Mouse (Mus musculus) CH12.LX (cell line): ENCODE data around the gene Cldn12. TPM values are rescaled to one million over a fixed set of nuclear protein-coding genes. Genes with fewer than 3 reads are reported as not detected.
A peak's percentile ranks its signal among the peaks of the same experiment; 100 is the strongest.

Experiments
- DNase-seq: peaks from one replicate; pipeline ENCODE4 v3.0.0-alpha.2; 2013; ENCODE audit errors: extremely low read depth
- H3K27ac ChIP-seq: 2 replicates; pipeline ENCODE4 v1.5.1; 2012; ENCODE audit warnings: low read depth, mild to moderate bottlenecking, control low read depth, moderate library complexity; ENCODE audit not compliant: insufficient read depth
- H3K27me3 ChIP-seq: replicated peaks from 2 replicates; pipeline ENCODE3; 2012; ENCODE audit warnings: inconsistent platforms
- H3K36me3 ChIP-seq, 2 experiments: replicated peaks in 1 of 2; 2 replicates each; pipeline versions ENCODE3 to v1.6.1; 2012; ENCODE audit warnings: inconsistent platforms in 1 of 2, low read length in 1 of 2, mild to moderate bottlenecking in 1 of 2, mixed read lengths in 1 of 2, moderate library complexity in 1 of 2; ENCODE audit not compliant: control insufficient read depth in 1 of 2, insufficient read depth in 1 of 2
- H3K4me1 ChIP-seq, 2 experiments: 2 replicates each; pipeline ENCODE4 v1.6.1; 2012; ENCODE audit warnings: inconsistent platforms in 1 of 2, moderate library complexity in 1 of 2; ENCODE audit not compliant: insufficient read depth in 2 of 2, control insufficient read depth in 1 of 2
- H3K4me2 ChIP-seq: 2 replicates; pipeline ENCODE4 v1.6.1; 2012; ENCODE audit warnings: low read depth, mild to moderate bottlenecking, control low read depth; ENCODE audit not compliant: poor library complexity, insufficient read depth, severe bottlenecking
- H3K4me3 ChIP-seq, 3 experiments: fragments of 150-350 bp in 1 of 3; sonication (generic) in 1 of 3; replicated peaks in 1 of 3; 2 replicates each; pipeline versions ENCODE3 to v1.5.1; 2011 to 2012; ENCODE audit warnings: low read depth in 2 of 3, low read length in 2 of 3, mild to moderate bottlenecking in 2 of 3, moderate library complexity in 2 of 3, control low read depth in 1 of 3, improper control_type of control experiment in 1 of 3, inconsistent platforms in 1 of 3, mixed read lengths in 1 of 3; ENCODE audit not compliant: poor library complexity in 1 of 3
- H3K79me2 ChIP-seq: replicated peaks from 2 replicates; pipeline ENCODE4 v1.6.1; 2012; ENCODE audit warnings: mild to moderate bottlenecking, moderate library complexity; ENCODE audit not compliant: control insufficient read depth, poor library complexity, insufficient read depth, severe bottlenecking; ENCODE audit errors: extremely low read depth
- H3K9ac ChIP-seq: 2 replicates; pipeline ENCODE4 v1.6.1; 2012; ENCODE audit warnings: low read depth, mild to moderate bottlenecking, control low read depth, moderate library complexity; ENCODE audit not compliant: insufficient read depth
- H3K9me3 ChIP-seq: replicated peaks from 2 replicates; pipeline ENCODE3; 2012; ENCODE audit warnings: low read length, inconsistent platforms, mixed read lengths
- BHLHE40 ChIP-seq: IDR thresholded peaks from 2 replicates; pipeline ENCODE4 v1.6.1; 2011; ENCODE audit warnings: mild to moderate bottlenecking, low read depth, low read length, improper control_type of control experiment
- CHD2 ChIP-seq: IDR thresholded peaks from 2 replicates; pipeline ENCODE4 v1.6.1; 2011; ENCODE audit warnings: low read length, improper control_type of control experiment
- CTCF ChIP-seq, 2 experiments: IDR thresholded peaks in 1 of 2; conservative IDR thresholded peaks in 1 of 2; 2 replicates each; pipeline ENCODE4 v1.5.1; 2011 to 2012; ENCODE audit warnings: low read depth in 2 of 2, low read length in 2 of 2, improper control_type of control experiment in 1 of 2, inconsistent platforms in 1 of 2, mild to moderate bottlenecking in 1 of 2, moderate library complexity in 1 of 2
- EP300 ChIP-seq: IDR thresholded peaks from 2 replicates; pipeline ENCODE4 v1.6.1; 2011; ENCODE audit warnings: low read length, improper control_type of control experiment
- ETS1 ChIP-seq: conservative IDR thresholded peaks from 2 replicates; pipeline ENCODE4 v1.6.1; 2012; ENCODE audit warnings: low read depth, mild to moderate bottlenecking, inconsistent platforms, low read length, improper control_type of control experiment, moderate library complexity
- GABPA ChIP-seq: IDR thresholded peaks from 2 replicates; pipeline ENCODE4 v1.6.1; 2012; ENCODE audit warnings: low read depth, low read length, improper control_type of control experiment, inconsistent platforms; ENCODE audit not compliant: insufficient replicate concordance
- HCFC1 ChIP-seq: IDR thresholded peaks from 2 replicates; pipeline ENCODE4 v1.6.1; 2012; ENCODE audit warnings: low read depth, mild to moderate bottlenecking, inconsistent platforms, low read length, improper control_type of control experiment
- IRF4 ChIP-seq: IDR thresholded peaks from 2 replicates; pipeline ENCODE4 v1.6.1; 2014; ENCODE audit warnings: low read depth, mild to moderate bottlenecking, inconsistent platforms, low read length, improper control_type of control experiment
- JUN ChIP-seq: IDR thresholded peaks from 2 replicates; pipeline ENCODE4 v1.6.1; 2011; ENCODE audit warnings: low read depth, mild to moderate bottlenecking, low read length, improper control_type of control experiment, moderate library complexity; ENCODE audit not compliant: insufficient read depth
- JUND ChIP-seq: conservative IDR thresholded peaks from 2 replicates; pipeline ENCODE4 v1.6.1; 2011; ENCODE audit warnings: low read depth, low read length, improper control_type of control experiment
- KAT2A ChIP-seq: IDR thresholded peaks from 2 replicates; pipeline ENCODE4 v1.6.1; 2012; ENCODE audit warnings: low read length, improper control_type of control experiment, inconsistent platforms; ENCODE audit not compliant: insufficient replicate concordance
- MAFK ChIP-seq: IDR thresholded peaks from 2 replicates; pipeline ENCODE4 v1.6.1; 2011; ENCODE audit warnings: low read length, improper control_type of control experiment; ENCODE audit not compliant: insufficient replicate concordance
- MAX ChIP-seq: IDR thresholded peaks from 2 replicates; pipeline ENCODE4 v1.6.1; 2011; ENCODE audit warnings: low read length, improper control_type of control experiment
- MAZ ChIP-seq: IDR thresholded peaks from 2 replicates; pipeline ENCODE4 v1.6.1; 2012; ENCODE audit warnings: low read depth, mild to moderate bottlenecking, inconsistent platforms, low read length, improper control_type of control experiment, moderate library complexity
- MEF2A ChIP-seq: IDR thresholded peaks from 2 replicates; pipeline ENCODE4 v1.6.1; 2014; ENCODE audit warnings: low read depth, mild to moderate bottlenecking, inconsistent platforms, low read length, improper control_type of control experiment, borderline replicate concordance
- MYC ChIP-seq: IDR thresholded peaks from 2 replicates; pipeline ENCODE4 v1.6.1; 2011; ENCODE audit warnings: low read depth, mild to moderate bottlenecking, improper control_type of control experiment, low read length
- NELFE ChIP-seq: IDR thresholded peaks from 2 replicates; pipeline ENCODE4 v1.6.1; 2011; ENCODE audit warnings: low read depth, low read length, improper control_type of control experiment
- NRF1 ChIP-seq: IDR thresholded peaks from 2 replicates; pipeline ENCODE4 v1.6.1; 2014; ENCODE audit warnings: low read depth, mild to moderate bottlenecking, inconsistent platforms, low read length, improper control_type of control experiment, moderate library complexity
- PAX5 ChIP-seq: IDR thresholded peaks from 2 replicates; pipeline ENCODE4 v1.6.1; 2012; ENCODE audit warnings: low read length, inconsistent platforms, mixed read lengths
- RAD21 ChIP-seq: IDR thresholded peaks from 2 replicates; pipeline ENCODE4 v1.6.1; 2011; ENCODE audit warnings: low read depth, mild to moderate bottlenecking, low read length, improper control_type of control experiment, moderate library complexity
- RCOR1 ChIP-seq: conservative IDR thresholded peaks from 2 replicates; pipeline ENCODE4 v1.6.1; 2012; ENCODE audit warnings: low read depth, mild to moderate bottlenecking, inconsistent platforms, low read length, improper control_type of control experiment
- SIN3A ChIP-seq: IDR thresholded peaks from 2 replicates; pipeline ENCODE4 v1.6.1; 2012; ENCODE audit warnings: low read length, improper control_type of control experiment, inconsistent platforms
- SMC3 ChIP-seq: IDR thresholded peaks from 2 replicates; pipeline ENCODE4 v1.6.1; 2011; ENCODE audit warnings: low read depth, low read length, improper control_type of control experiment
- TBP ChIP-seq: conservative IDR thresholded peaks from 2 replicates; pipeline ENCODE4 v1.6.1; 2011; ENCODE audit warnings: low read depth, low read length, improper control_type of control experiment
- UBTF ChIP-seq: IDR thresholded peaks from 2 replicates; pipeline ENCODE4 v1.6.1; 2012; ENCODE audit warnings: low read depth, mild to moderate bottlenecking, inconsistent platforms, low read length, improper control_type of control experiment, moderate library complexity
- ZKSCAN1 ChIP-seq: IDR thresholded peaks from 2 replicates; pipeline ENCODE4 v1.6.1; 2012; ENCODE audit warnings: low read depth, inconsistent platforms, low read length, improper control_type of control experiment, borderline replicate concordance
- dilution Hi-C: fragments of 300-500 bp; cut with MboI; formaldehyde crosslinking; loops from 2 replicates; pipeline ENCODE4 v1.14.3; 2020; ENCODE audit warnings: low sequenced_read_pairs; ENCODE audit not compliant: extremely low pct_unique_long_range_greater_than_20kb, extremely low pct_ligation_motif_present
- in situ Hi-C: fragments of 300-500 bp; cut with MboI; formaldehyde crosslinking; loops from 3 replicates; pipeline ENCODE4 v1.14.3; 2019; ENCODE audit warnings: low sequenced_read_pairs, low pct_ligation_motif_present, low pct_unique_long_range_greater_than_20kb, mixed read lengths
- polyA plus RNA-seq: library from polyadenylated mRNA; unstranded; fragments of >175 nt; gene quantifications from 2 replicates; pipeline ENCODE4 v1.2.1, GENCODE M21; 2012; ENCODE audit warnings: low read depth; ENCODE audit not compliant: insufficient read length
- total RNA-seq, 2 experiments: library from RNA; depleted of rRNA; stranded (reverse); fragments of 300-350 nt in 1 of 2; fragments of >200 nt in 1 of 2; gene quantifications; 2 replicates each; pipeline ENCODE4 v1.2.3; 2012 to 2014

Cldn12 gene
- total and polyA plus RNA-seq, 3 experiments = 11.8 to 24.1 (median 23.5) TPM

GRCm38 (mm10) chr5:5481662-5482061 is 33.1 kb downstream of the Cldn12 start (continued):
- TF ChIP-seq UBTF = no peak
- peak; percentile 64 for TF ChIP-seq JUND
- TF ChIP-seq JUN = no peak; the same call in 1 of the 2 replicates
- TF ChIP-seq MAFK = no peak
- no peak for TF ChIP-seq EP300
- no peak for TF ChIP-seq BHLHE40
- TF ChIP-seq RAD21 = peak; percentile 90
- TF ChIP-seq RCOR1 = no peak
- TF ChIP-seq CHD2 = no peak
- no peak for TF ChIP-seq GABPA
- no peak for TF ChIP-seq NRF1
- no peak for TF ChIP-seq HCFC1
- TF ChIP-seq ZKSCAN1 = no peak

- Histone ChIP-seq H3K9ac (no peak within 1 kb of the TSS), H3K9me3 (no peaks in the 10 kb centered on the region), H3K4me2 (no peak within 1 kb of the TSS), H3K27me3 (no peaks in the 10 kb centered on the region), H3K79me2 (no peaks in the 10 kb centered on the region), H3K36me3 (no peaks in the 10 kb centered on the region), H3K4me3 (no peak within 1 kb of the TSS), H3K4me1 (peaks cover 5 to 8% of the 10 kb centered on the region in 2 experiments; a peak in 2 of 4 replicates), H3K27ac (no peak within 1 kb of the TSS)
- dilution Hi-C loops (no loop called here), in situ Hi-C loops (loop anchor here (5.0 kb wide), 2 partner anchors 57 to 517 kb away; partner anchors contain the start of gene Cdk14)
- no peak for DNase-seq
- TF ChIP-seq MYC (no peak), ETS1 (no peak), NELFE (no peak), SMC3 (no peak)
These were observed 35.7 kb downstream of the Cldn12 start, which contains the start of gene 1700015F17Rik for GRCm38 (mm10) chr5:5479043-5479442. 1700015F17Rik (minus strand) TSS chr5:5479143.

GRCm38 (mm10) chr5:5476133-5476532 is 38.6 kb downstream of the Cldn12 start:
- Histone ChIP-seq H3K4me1 (no peaks in the 10 kb centered on the region), H3K4me2 (no peak overlapping the region), H3K9ac (no peak overlapping the region), H3K79me2 (no peaks in the 10 kb centered on the region), H3K4me3 (no peak overlapping the region), H3K27ac (no peak overlapping the region), H3K36me3 (no peaks in the 10 kb centered on the region), H3K27me3 (no peaks in the 10 kb centered on the region), H3K9me3 (no peaks in the 10 kb centered on the region)
- dilution Hi-C loops = no loop called here
- no peak for DNase-seq
- TF ChIP-seq MAZ (no peak), MEF2A (no peak), HCFC1 (no peak), MAX (no peak), SIN3A (no peak), CTCF (conservative IDR thresholded peaks at IDR 0.05 in 1 of 2, IDR thresholded peaks at IDR 0.05 in 1 of 2; ENCODE audit: low read depth in 2 of 2, low read length in 2 of 2) (no peak), TBP (no peak), PAX5 (no peak), GABPA (no peak), KAT2A (no peak), UBTF (no peak), BHLHE40 (no peak), IRF4 (no peak)
- in situ Hi-C loops = loop anchor here (5.0 kb wide), 2 partner anchors 54 to 514 kb away; partner anchors contain the start of gene Cdk14
